Mouse (Mus musculus) brain, embryonic 14.5 days (tissue): Measurements from ENCODE around the gene Olfr711.

Experiments
- CTCF ChIP-seq: fragments of 200-500 bp; IDR thresholded peaks from 2 replicates; pipeline ENCODE4 v1.5.1; 2012; ENCODE audit warnings: inconsistent platforms, mild to moderate bottlenecking, moderate library complexity, borderline replicate concordance; ENCODE audit not compliant: insufficient read depth, insufficient read length; ENCODE audit errors: extremely low read depth
- POLR2A ChIP-seq: fragments of 200-500 bp; IDR thresholded peaks from 2 replicates; pipeline ENCODE4 v1.6.1; 2012; ENCODE audit warnings: mild to moderate bottlenecking, inconsistent platforms, borderline replicate concordance; ENCODE audit not compliant: poor library complexity, insufficient read depth, insufficient read length, severe bottlenecking; ENCODE audit errors: extremely low read depth

DNA sequence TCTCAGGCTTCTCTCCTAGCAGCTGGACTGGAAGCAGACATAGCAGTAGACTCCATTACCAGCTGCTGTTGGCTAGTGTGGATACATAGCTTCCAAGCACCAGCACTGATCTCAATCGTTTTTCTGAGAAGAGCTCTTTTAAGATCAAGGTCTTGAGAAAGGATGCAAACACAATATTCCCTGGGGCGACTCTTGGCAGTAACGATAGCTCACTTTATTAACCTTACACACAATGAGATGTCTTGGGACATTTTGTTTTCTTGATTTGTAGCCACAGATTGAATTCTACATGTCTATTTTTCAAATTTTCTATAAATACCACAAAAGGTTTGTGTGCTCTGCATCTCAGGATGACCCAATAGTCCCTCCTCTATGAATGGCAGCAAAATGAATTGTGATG lies 27.0 kb downstream of the Olfr711 start, which contains the start of gene Olfr710:
- TF ChIP-seq CTCF (no peak), POLR2A (no peak)
